Mouse (Mus musculus): ENCODE results near the gene Tdrkh.

Gene Tdrkh

GRCm38 (mm10) chr3:94389420-94389819 is 23.7 kb upstream of the Tdrkh start:
- DNase-seq (ENCODE audit: low spot score): no peak

GRCm38 (mm10) chr3:94391001-94391400 is 22.1 kb upstream of the Tdrkh start:
- DNase-seq (ENCODE audit: low spot score): no peak

GRCm38 (mm10) chr3:94392128-94392527 is 20.9 kb upstream of the Tdrkh start:
- no peak for DNase-seq (ENCODE audit: low spot score)

GRCm38 (mm10) chr3:94393049-94393448 is 20.0 kb upstream of the Tdrkh start:
- DNase-seq (ENCODE audit: low spot score): no peak

- DNase-seq (ENCODE audit: low spot score): no peak
Observed at GRCm38 (mm10) chr3:94396336-94396735, 16.7 kb upstream of the Tdrkh start.

GRCm38 (mm10) chr3:94396851-94397250 is 16.2 kb upstream of the Tdrkh start:
- no peak for DNase-seq (ENCODE audit: low spot score)

GRCm38 (mm10) chr3:94398217-94398616 is 14.9 kb upstream of the Tdrkh start, which contains the start of gene Lingo4:
Gene Lingo4, plus strand, starts transcription at chr3:94398517.
- DNase-seq (ENCODE audit: low spot score): no peak

- DNase-seq (ENCODE audit: low spot score): no peak
Observed at GRCm38 (mm10) chr3:94398943-94399481, 14.1 kb upstream of the Tdrkh start.

GRCm38 (mm10) chr3:94399663-94400310 is 13.3 kb upstream of the Tdrkh start:
- no peak for DNase-seq (ENCODE audit: low spot score)

GRCm38 (mm10) chr3:94402451-94402850 is 10.6 kb upstream of the Tdrkh start:
- DNase-seq (ENCODE audit: low spot score): no peak

GRCm38 (mm10) chr3:94404366-94405054 is 8.6 kb upstream of the Tdrkh start:
- DNase-seq (ENCODE audit: low spot score): no peak

- DNase-seq (ENCODE audit: low spot score): no peak
Observed at GRCm38 (mm10) chr3:94405561-94405960, 7.5 kb upstream of the Tdrkh start.

- no peak for DNase-seq (ENCODE audit: low spot score)
Observed at GRCm38 (mm10) chr3:94412530-94412929, 543 bp upstream of the Tdrkh start.

GRCm38 (mm10) chr3:94430980-94431379 is 17.9 kb downstream of the Tdrkh start:
- DNase-seq (ENCODE audit: low spot score): no peak

GRCm38 (mm10) chr3:94434305-94434704 is 21.2 kb downstream of the Tdrkh start:
- no peak for DNase-seq (ENCODE audit: low spot score)

GRCm38 (mm10) chr3:94436420-94436819 is 23.3 kb downstream of the Tdrkh start:
- DNase-seq (ENCODE audit: low spot score): no peak

GRCm38 (mm10) chr3:94441182-94441581 is 28.1 kb downstream of the Tdrkh start:
- no peak for DNase-seq (ENCODE audit: low spot score)

- peak; percentile 86 for DNase-seq (ENCODE audit: low spot score)
Observed at GRCm38 (mm10) chr3:94442951-94443596, 30.0 kb downstream of the Tdrkh start, which contains the start of gene Mrpl9. Gene Mrpl9, plus strand, starts transcription at chr3:94443318.

- DNase-seq (ENCODE audit: low spot score): peak; percentile 3
Observed at GRCm38 (mm10) chr3:94443597-94443964, 30.5 kb downstream of the Tdrkh start, which contains the start of gene Oaz3. Gene Oaz3, minus strand, starts transcription at chr3:94443915.

- DNase-seq (ENCODE audit: low spot score): no peak
Observed at GRCm38 (mm10) chr3:94449377-94449776, 36.3 kb downstream of the Tdrkh start.

GRCm38 (mm10) chr3:94456529-94457000 is 43.5 kb downstream of the Tdrkh start:
- DNase-seq (ENCODE audit: low spot score): peak; percentile 72

- DNase-seq (ENCODE audit: low spot score): no peak
Observed at GRCm38 (mm10) chr3:94457055-94457454, 44.0 kb downstream of the Tdrkh start.

- DNase-seq (ENCODE audit: low spot score): no peak
Observed at GRCm38 (mm10) chr3:94459834-94460233, 46.8 kb downstream of the Tdrkh start.

Measured in ovary, adult 18-20 months (tissue).